Mouse (Mus musculus): Measurements from ENCODE around the gene Pmm1. TPM values are rescaled to one million over a fixed set of nuclear protein-coding genes. Genes with fewer than 3 reads are reported as not detected.
"Not testable (repeated sequence)": the region's sequence is repeated elsewhere in the genome, so short reads cannot be mapped to it uniquely, and the experiment has no call there.

Pmm1 gene
- polyA plus RNA-seq, 1 experiment from 2014 or later = 21.9 TPM

GRCm38 (mm10) chr15:81917621-81918463 lies 42.9 kb downstream of the Pmm1 start:
- Histone ChIP-seq H3K9me3 (no peaks in the 10 kb centered on the region), H3K27ac (replicated peaks) (no peak overlapping the region), H3K36me3 (replicated peaks) (peaks cover 67% of the 10 kb centered on the region), H3K27me3 (replicated peaks; ENCODE audit: low read depth, poor library complexity, severe bottlenecking) (no peaks in the 10 kb centered on the region), H3K4me3 (no peak overlapping the region), H3K4me1 (no peaks in the 10 kb centered on the region)
- peak; percentile 64 for DNase-seq (ENCODE audit: low spot score)
- 58% methylated on average over 6 of the region's 6 CpGs for WGBS

- 92% methylated on average over 12 of the region's 12 CpGs for WGBS
- no peaks in the 10 kb centered on the region for H3K27me3 ChIP-seq (replicated peaks; ENCODE audit: low read depth, poor library complexity, severe bottlenecking)
- H3K9me3 ChIP-seq = no peaks in the 10 kb centered on the region
- H3K36me3 ChIP-seq (replicated peaks) = peaks cover 74% of the 10 kb centered on the region
- H3K4me3 ChIP-seq = no peak overlapping the region
- no peaks in the 10 kb centered on the region for H3K4me1 ChIP-seq
- no peak for DNase-seq (ENCODE audit: low spot score)
- no peak overlapping the region for H3K27ac ChIP-seq (replicated peaks)
Observed at GRCm38 (mm10) chr15:81917201-81917600, 43.5 kb downstream of the Pmm1 start.

GRCm38 (mm10) chr15:81915663-81916062 lies 45.1 kb downstream of the Pmm1 start:
- Histone ChIP-seq H3K27me3 (replicated peaks; ENCODE audit: low read depth, poor library complexity, severe bottlenecking) (no peaks in the 10 kb centered on the region), H3K4me1 (no peaks in the 10 kb centered on the region), H3K9me3 (no peaks in the 10 kb centered on the region), H3K36me3 (replicated peaks) (peaks cover 84% of the 10 kb centered on the region), H3K27ac (replicated peaks) (no peak overlapping the region), H3K4me3 (no peak overlapping the region)
- 87% methylated on average over 5 of the region's 5 CpGs for WGBS
- no peak for DNase-seq (ENCODE audit: low spot score)

GRCm38 (mm10) chr15:81914668-81915067 lies 46.1 kb downstream of the Pmm1 start:
- Histone ChIP-seq H3K9me3 (no peaks in the 10 kb centered on the region), H3K4me3 (no peak overlapping the region), H3K4me1 (no peaks in the 10 kb centered on the region), H3K27ac (replicated peaks) (no peak overlapping the region), H3K36me3 (replicated peaks) (peaks cover 88% of the 10 kb centered on the region), H3K27me3 (replicated peaks; ENCODE audit: low read depth, poor library complexity, severe bottlenecking) (no peaks in the 10 kb centered on the region)
- DNase-seq (ENCODE audit: low spot score) = no peak
- WGBS = 89% methylated on average over 5 of the region's 5 CpGs

- Histone ChIP-seq H3K9me3 (no peaks in the 10 kb centered on the region), H3K36me3 (replicated peaks) (peaks cover 100% of the 10 kb centered on the region), H3K27ac (replicated peaks) (no peak overlapping the region), H3K4me1 (no peaks in the 10 kb centered on the region), H3K27me3 (replicated peaks; ENCODE audit: low read depth, poor library complexity, severe bottlenecking) (no peaks in the 10 kb centered on the region), H3K4me3 (no peak overlapping the region)
- no peak for DNase-seq (ENCODE audit: low spot score)
- 75% methylated on average over 2 of the region's 2 CpGs for WGBS
Observed at GRCm38 (mm10) chr15:81912498-81912897, 48.2 kb downstream of the Pmm1 start.

GRCm38 (mm10) chr15:81908767-81909166 lies 52.0 kb downstream of the Pmm1 start:
- not testable (repeated sequence) for H3K27me3 ChIP-seq (replicated peaks; ENCODE audit: low read depth, poor library complexity, severe bottlenecking); H3K4me1 ChIP-seq; H3K4me3 ChIP-seq; H3K27ac ChIP-seq (replicated peaks); DNase-seq (ENCODE audit: low spot score); H3K9me3 ChIP-seq
- 88% methylated on average over 4 of the region's 4 CpGs for WGBS
- H3K36me3 ChIP-seq (replicated peaks) = peaks cover 100% of the 10 kb centered on the region

- WGBS = 95% methylated on average over 8 of the region's 8 CpGs
- DNase-seq (ENCODE audit: low spot score) = no peak
- H3K9me3 ChIP-seq = no peaks in the 10 kb centered on the region
- H3K27me3 ChIP-seq (replicated peaks; ENCODE audit: low read depth, poor library complexity, severe bottlenecking) = no peaks in the 10 kb centered on the region
- peaks cover 100% of the 10 kb centered on the region for H3K36me3 ChIP-seq (replicated peaks)
- H3K4me3 ChIP-seq = no peak overlapping the region
- H3K4me1 ChIP-seq = no peaks in the 10 kb centered on the region
- no peak overlapping the region for H3K27ac ChIP-seq (replicated peaks)
Observed at GRCm38 (mm10) chr15:81907953-81908352, 52.8 kb downstream of the Pmm1 start.

- Histone ChIP-seq H3K27ac (replicated peaks) (no peak overlapping the region), H3K4me3 (no peak overlapping the region), H3K4me1 (no peaks in the 10 kb centered on the region), H3K36me3 (replicated peaks) (peaks cover 100% of the 10 kb centered on the region), H3K9me3 (no peaks in the 10 kb centered on the region), H3K27me3 (replicated peaks; ENCODE audit: low read depth, poor library complexity, severe bottlenecking) (no peaks in the 10 kb centered on the region)
- peak; percentile 70 for DNase-seq (ENCODE audit: low spot score)
- 37% methylated on average over 2 of the region's 2 CpGs for WGBS
Observed at GRCm38 (mm10) chr15:81904939-81905338, 55.8 kb downstream of the Pmm1 start.

Other genes starting within 250 kb of the Pmm1 start
- 50.3 and 52.0 TPM in 2 replicates for gene Zc3h7b, start 215.9 kb downstream of the Pmm1 start, polyA plus RNA-seq (2016; fragmentation: Nextera tagmentation; extraction: Ambion mirVana)
- gene Rangap1, start 215.4 kb downstream of the Pmm1 start, polyA plus RNA-seq (2016; fragmentation: Nextera tagmentation; extraction: Ambion mirVana) = 161 and 173 TPM in 2 replicates
- 15.9 and 16.0 TPM in 2 replicates for gene Tef, start 158.5 kb downstream of the Pmm1 start, polyA plus RNA-seq (2016; fragmentation: Nextera tagmentation; extraction: Ambion mirVana)
- gene Tob2, start 102.1 kb downstream of the Pmm1 start, polyA plus RNA-seq (2016; fragmentation: Nextera tagmentation; extraction: Ambion mirVana) = 20.1 and 20.3 TPM in 2 replicates
- gene Phf5a, start 89.0 kb downstream of the Pmm1 start, polyA plus RNA-seq (2016; fragmentation: Nextera tagmentation; extraction: Ambion mirVana) = 260 and 267 TPM in 2 replicates
- 153 TPM in 2 replicates for gene Aco2, start 88.6 kb downstream of the Pmm1 start, polyA plus RNA-seq (2016; fragmentation: Nextera tagmentation; extraction: Ambion mirVana)
- gene Polr3h, start 34.7 kb downstream of the Pmm1 start, polyA plus RNA-seq (2016; fragmentation: Nextera tagmentation; extraction: Ambion mirVana) = 74.3 and 84.5 TPM in 2 replicates
- gene Csdc2, start 24.2 kb downstream of the Pmm1 start, polyA plus RNA-seq (2016; fragmentation: Nextera tagmentation; extraction: Ambion mirVana) = 8.1 and 8.5 TPM in 2 replicates
- gene 1700029P11Rik, start 19.6 kb upstream of the Pmm1 start, polyA plus RNA-seq (2016; fragmentation: Nextera tagmentation; extraction: Ambion mirVana) = not detected in 2 replicates
- gene Xrcc6, start 26.9 kb upstream of the Pmm1 start, polyA plus RNA-seq (2016; fragmentation: Nextera tagmentation; extraction: Ambion mirVana) = 100 and 104 TPM in 2 replicates
- gene Desi1, start 72.9 kb upstream of the Pmm1 start, polyA plus RNA-seq (2016; fragmentation: Nextera tagmentation; extraction: Ambion mirVana) = 35.7 and 38.8 TPM in 2 replicates
- gene Snu13, start 86.7 kb upstream of the Pmm1 start, polyA plus RNA-seq (2016; fragmentation: Nextera tagmentation; extraction: Ambion mirVana) = 389 and 393 TPM in 2 replicates
- gene 4930407I10Rik, start 98.2 kb upstream of the Pmm1 start, polyA plus RNA-seq (2016; fragmentation: Nextera tagmentation; extraction: Ambion mirVana) = not detected in 2 replicates
- 0.14 TPM in 1 of 2 replicates, not detected in the other for gene Mei1, start 109.1 kb upstream of the Pmm1 start, polyA plus RNA-seq (2016; fragmentation: Nextera tagmentation; extraction: Ambion mirVana)
- gene Ccdc134, start 167.0 kb upstream of the Pmm1 start, polyA plus RNA-seq (2016; fragmentation: Nextera tagmentation; extraction: Ambion mirVana) = 23.4 and 24.2 TPM in 2 replicates
- gene Srebf2, start 186.3 kb upstream of the Pmm1 start, polyA plus RNA-seq (2016; fragmentation: Nextera tagmentation; extraction: Ambion mirVana) = 172 and 192 TPM in 2 replicates

All from embryonic facial prominence, embryonic 10.5 days (tissue).